Mouse (Mus musculus) liver (tissue): Measurements from ENCODE around the gene Hbb-bt.
"Not testable (repeated sequence)": the region's sequence is repeated elsewhere in the genome, so short reads cannot be mapped to it uniquely, and the experiment has no call there.

Experiments used
- DNase-seq: peaks from one replicate; pipeline ENCODE4 v3.0.0-alpha.2; 2020; ENCODE audit warnings: mixed read lengths

Hbb-bt gene

DNA sequence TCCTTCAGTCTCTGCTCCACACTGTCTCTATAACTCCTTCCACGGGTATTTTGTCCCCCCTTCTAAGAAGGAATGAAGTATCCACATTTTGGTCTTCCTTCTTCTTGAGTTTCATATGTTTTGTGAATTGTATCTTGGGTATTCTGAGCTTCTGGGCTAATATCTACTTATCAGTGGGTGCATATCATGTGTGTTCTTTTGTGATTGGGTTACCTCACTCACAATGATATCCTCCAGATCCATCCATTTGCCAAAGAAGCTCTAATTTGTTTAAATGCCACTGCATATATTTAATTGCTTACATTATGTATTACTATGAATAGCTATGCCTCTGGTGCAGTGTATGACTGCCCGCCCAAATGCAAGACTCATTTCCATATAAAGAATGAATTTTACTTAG, 5.7 kb downstream of the Hbb-bt start:
- DNase-seq: not testable (repeated sequence)

DNA sequence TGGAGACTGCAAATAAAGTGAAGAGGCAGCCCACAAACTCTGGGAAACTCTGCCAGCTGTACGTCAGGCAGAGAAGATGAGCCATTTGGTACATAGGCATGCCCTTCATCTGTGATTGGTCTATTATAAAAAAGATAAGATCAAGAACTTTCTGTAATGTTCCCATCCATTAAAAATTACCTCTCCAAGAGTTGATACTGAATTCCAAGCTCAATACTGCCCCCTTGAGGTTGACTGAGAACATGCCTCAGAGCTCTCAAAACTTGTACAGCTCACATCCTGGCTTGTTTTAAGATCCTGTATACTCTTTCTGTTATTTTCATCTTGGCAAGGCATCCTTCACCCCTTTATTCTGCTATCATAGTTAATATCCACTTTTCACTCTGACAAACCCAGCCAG, 6.9 kb downstream of the Hbb-bt start:
- peak; percentile 61 for DNase-seq

- peak; percentile 73 for DNase-seq
Observed at GRCm38 (mm10) chr7:103792669-103793388, 21.0 kb downstream of the Hbb-bt start.

GRCm38 (mm10) chr7:103791721-103792120, 22.1 kb downstream of the Hbb-bt start, which contains the start of gene Olfr67:
Gene Olfr67 (minus strand): TSS chr7:103791821.
- no peak for DNase-seq

DNA sequence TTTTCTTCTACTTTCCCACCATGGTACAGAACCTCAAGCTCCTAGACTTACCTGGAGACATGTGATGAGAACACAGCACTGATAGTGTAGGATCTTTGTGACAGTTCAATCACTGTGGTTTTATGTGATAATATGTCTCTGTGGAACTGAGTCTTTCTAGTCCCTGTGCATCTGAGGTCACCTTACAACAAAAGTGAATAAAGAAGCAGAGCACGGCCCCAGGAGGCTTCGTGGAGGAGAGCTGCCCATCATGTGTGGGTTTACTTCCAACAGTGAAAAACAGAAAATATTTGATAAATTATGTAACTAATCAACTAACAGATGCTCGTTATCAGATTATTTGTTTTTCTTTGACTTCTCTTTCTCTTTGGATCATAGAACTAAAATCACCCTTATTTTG, 34.2 kb downstream of the Hbb-bt start, which contains the start of gene Olfr68:
Gene Olfr68, minus strand, starts transcription at position 101 of the 400 bp plus-strand sequence.
- DNase-seq: no peak

DNA sequence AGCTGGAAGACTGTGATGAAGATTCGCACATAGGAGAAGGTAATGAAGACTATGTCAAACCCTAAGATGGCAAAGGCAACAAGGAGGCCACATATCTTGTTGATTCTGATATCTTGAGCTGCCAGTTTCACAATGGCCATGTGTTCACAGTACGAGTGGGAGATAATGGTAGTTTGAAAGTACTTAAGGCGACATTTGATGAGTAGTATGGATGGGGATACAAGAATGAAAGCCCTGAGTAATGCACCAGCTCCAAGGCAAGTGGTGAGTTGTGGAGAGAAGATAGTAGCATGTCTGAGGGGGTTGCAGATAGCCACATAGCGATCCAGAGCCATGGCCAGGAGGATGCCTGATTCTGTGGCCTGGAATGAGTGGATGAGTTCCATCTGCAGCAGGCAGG, 36.1 kb downstream of the Hbb-bt start:
- DNase-seq: not testable (repeated sequence)

GRCm38 (mm10) chr7:103771494-103771893, 42.3 kb downstream of the Hbb-bt start, which contains the start of gene Olfr69:
Gene Olfr69 (minus strand): TSS chr7:103771594.
- DNase-seq: no peak

GRCm38 (mm10) chr7:103767687-103768086, 46.1 kb downstream of the Hbb-bt start:
- DNase-seq: not testable (repeated sequence)
